Mouse (Mus musculus) embryonic fibroblast, embryonic 13.5 days (primary cell): ENCODE measurements around the gene Hist1h4d.

Experiments
- CTCF ChIP-seq: IDR thresholded peaks from 2 replicates; pipeline ENCODE4 v1.5.1; 2011; ENCODE audit warnings: mild to moderate bottlenecking, control low read depth, low read length, moderate library complexity, borderline replicate concordance; ENCODE audit not compliant: insufficient read depth
- POLR2A ChIP-seq: IDR thresholded peaks from 2 replicates; pipeline ENCODE4 v1.6.1; 2011; ENCODE audit warnings: low read depth, mild to moderate bottlenecking, control low read depth, low read length, moderate library complexity

- TF ChIP-seq CTCF (no peak), POLR2A (peak; percentile 57; the same call in 1 of the 2 replicates)
Observed at GRCm38 (mm10) chr13:23572218-23573033, 9.0 kb upstream of the Hist1h4d start.
